Mouse (Mus musculus): ENCODE measurements around the gene Cpne4.

GRCm38 (mm10) chr9:104901118-104901517 is 354.0 kb downstream of the Cpne4 start:
- TF ChIP-seq EP300 (IDR thresholded peaks at IDR 0.05; ENCODE audit: low read depth) (no peak), CTCF (IDR thresholded peaks at IDR 0.05; ENCODE audit: low read depth) (no peak)
